Comparison of ENCODE assay signal across 8 mouse cellular contexts in the genomic region with DNA sequence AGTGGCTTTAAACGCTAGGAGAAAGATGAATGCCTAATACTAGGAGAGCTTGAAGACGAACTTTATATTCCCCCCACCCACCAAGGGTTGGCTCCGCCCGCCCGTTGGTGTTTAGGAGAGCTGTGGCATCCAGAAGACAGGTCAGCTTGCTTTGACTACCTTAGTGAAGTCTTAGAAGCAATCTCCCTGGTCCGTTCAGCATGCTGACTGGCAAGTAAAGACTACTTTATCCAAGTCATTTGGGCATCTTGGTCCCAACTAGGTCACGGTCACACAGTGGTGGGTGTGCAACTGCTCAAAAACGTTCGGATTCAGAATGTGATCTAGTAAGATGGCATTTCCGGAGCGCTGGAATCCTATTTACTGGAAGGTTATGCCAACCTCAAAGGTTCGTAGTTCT. TPM values are rescaled to one million over a fixed set of nuclear protein-coding genes. Genes with fewer than 3 reads are reported as not detected.
DNase-seq lines count a peak whose midpoint lies in the region; ATAC-seq and TF ChIP-seq lines count a peak whose summit lies in the region.

Sec24b (minus strand) TSS at position 273 of the 400 bp plus-strand sequence.

- no peaks in the 10 kb centered on the region for H3K9me3 ChIP-seq in E14TG2a.4 (ENCODE audit: low read length)
- H3K9me3 ChIP-seq in embryonic facial prominence, embryonic 13.5 days = no peaks in the 10 kb centered on the region
- H3K9me3 ChIP-seq in heart, embryonic 13.5 days = no peaks in the 10 kb centered on the region
- no peaks in the 10 kb centered on the region for H3K9me3 ChIP-seq in kidney, embryonic 16.5 days (ENCODE audit: low read length)
- no peaks in the 10 kb centered on the region for H3K9me3 ChIP-seq in liver, embryonic 14.5 days (ENCODE audit: control insufficient read depth, low read length)
- no peaks in the 10 kb centered on the region for H3K9me3 ChIP-seq in neural tube, embryonic 13.5 days

- DNase-seq in adrenal gland, adult 2 months = peak; percentile 67
- no peak for DNase-seq in liver, embryonic 14.5 days (ENCODE audit: low read depth in 3 of 3, low spot score in 3 of 3)
- no peak for DNase-seq in c-Kit-positive CD71-positive TER-119-positive erythroid progenitor cells, embryonic 14.5 days (ENCODE audit: low spot score)

- H3K4me3 ChIP-seq in E14TG2a.4 (replicated peaks; ENCODE audit: low read length) = peak within 1 kb of the TSS; percentile 83
- peak within 1 kb of the TSS; percentile 80 for H3K4me3 ChIP-seq in embryonic facial prominence, embryonic 13.5 days
- peak within 1 kb of the TSS; percentile 96 for H3K4me3 ChIP-seq in heart, embryonic 13.5 days
- peak within 1 kb of the TSS; percentile 66 for H3K4me3 ChIP-seq in kidney, embryonic 16.5 days (ENCODE audit: low read length)
- peak within 1 kb of the TSS; percentile 71 to 74 for H3K4me3 ChIP-seq in liver, embryonic 14.5 days (ENCODE audit: insufficient read depth in 1 of 2, low read depth in 2 of 2, low read length in 2 of 2)
- peak within 1 kb of the TSS; percentile 94 for H3K4me3 ChIP-seq in neural tube, embryonic 13.5 days

- WGBS in embryonic facial prominence, embryonic 13.5 days = 11% methylated on average over 12 of the region's 12 CpGs
- 8% methylated on average over 12 of the region's 12 CpGs for WGBS in heart, embryonic 13.5 days
- 8% methylated on average over 12 of the region's 12 CpGs for WGBS in kidney, embryonic 16.5 days
- WGBS in liver, embryonic 14.5 days (ENCODE audit: insufficient replicate concordance) = 18% methylated on average over 12 of the region's 12 CpGs
- 9% methylated on average over 12 of the region's 12 CpGs for WGBS in neural tube, embryonic 13.5 days

- H3K4me1 ChIP-seq in E14TG2a.4 (replicated peaks; ENCODE audit: low read depth, low read length) = peaks cover 60% of the 10 kb centered on the region
- peaks cover 34% of the 10 kb centered on the region for H3K4me1 ChIP-seq in embryonic facial prominence, embryonic 13.5 days
- peaks cover 46% of the 10 kb centered on the region for H3K4me1 ChIP-seq in heart, embryonic 13.5 days
- H3K4me1 ChIP-seq in kidney, embryonic 16.5 days (ENCODE audit: insufficient read depth, low read length) = peaks cover 39% of the 10 kb centered on the region
- H3K4me1 ChIP-seq in liver, embryonic 14.5 days (replicated peaks; ENCODE audit: control insufficient read depth in 2 of 2, insufficient read depth in 2 of 2, low read length in 1 of 2) = peaks cover 5 to 17% of the 10 kb centered on the region in 2 experiments; a peak in 3 of 4 replicates
- peaks cover 38% of the 10 kb centered on the region for H3K4me1 ChIP-seq in neural tube, embryonic 13.5 days (replicated peaks)

- ATAC-seq in embryonic facial prominence, embryonic 13.5 days (ENCODE audit: insufficient number of reproducible peaks, insufficient read depth, low FRiP score, low TSS enrichment, low read depth) = peak; percentile 27; the same call in 1 of the 2 replicates
- ATAC-seq in heart, embryonic 13.5 days (ENCODE audit: extremely low read depth, insufficient number of reproducible peaks, low FRiP score, low TSS enrichment) = no peak
- ATAC-seq in kidney, embryonic 16.5 days (ENCODE audit: low FRiP score, low TSS enrichment) = no peak
- no peak for ATAC-seq in liver, embryonic 14.5 days (ENCODE audit: insufficient read depth)
- ATAC-seq in neural tube, embryonic 13.5 days (ENCODE audit: low read depth) = peak; percentile 41

- H3K4me2 ChIP-seq in embryonic facial prominence, embryonic 13.5 days = peak within 1 kb of the TSS; percentile 77
- H3K4me2 ChIP-seq in heart, embryonic 13.5 days = peak within 1 kb of the TSS; percentile 90
- peak within 1 kb of the TSS; percentile 73 for H3K4me2 ChIP-seq in kidney, embryonic 16.5 days (replicated peaks; ENCODE audit: low read depth, low read length)
- peak within 1 kb of the TSS; percentile 85 for H3K4me2 ChIP-seq in liver, embryonic 14.5 days (ENCODE audit: low read depth)
- peak within 1 kb of the TSS; percentile 60 for H3K4me2 ChIP-seq in neural tube, embryonic 13.5 days

- TF ChIP-seq EP300 in liver, embryonic 14.5 days (IDR thresholded peaks at IDR 0.05; ENCODE audit: low read depth) = no peak

- H3K36me3 ChIP-seq in E14TG2a.4 (ENCODE audit: insufficient read depth, low read length) = no peaks in the 10 kb centered on the region
- 0 out of 2 replicates have a peak, but pooled peaks cover 3% of the 10 kb centered on the region for H3K36me3 ChIP-seq in embryonic facial prominence, embryonic 13.5 days
- H3K36me3 ChIP-seq in heart, embryonic 13.5 days = peaks cover 6% of the 10 kb centered on the region
- no peaks in the 10 kb centered on the region for H3K36me3 ChIP-seq in kidney, embryonic 16.5 days (ENCODE audit: insufficient read depth, low read length)
- no peaks in the 10 kb centered on the region for H3K36me3 ChIP-seq in liver, embryonic 14.5 days (replicated peaks; ENCODE audit: control insufficient read depth, insufficient read depth, low read depth)
- H3K36me3 ChIP-seq in neural tube, embryonic 13.5 days = no peaks in the 10 kb centered on the region

- peak within 1 kb of the TSS; percentile 97 for H3K27ac ChIP-seq in embryonic facial prominence, embryonic 13.5 days
- H3K27ac ChIP-seq in heart, embryonic 13.5 days (replicated peaks) = peak within 1 kb of the TSS; percentile 99
- peak within 1 kb of the TSS; percentile 96 for H3K27ac ChIP-seq in kidney, embryonic 16.5 days (ENCODE audit: low read length)
- H3K27ac ChIP-seq in liver, embryonic 14.5 days = peak within 1 kb of the TSS; percentile 37; the same call in 1 of the 2 replicates
- peak within 1 kb of the TSS; percentile 95 for H3K27ac ChIP-seq in neural tube, embryonic 13.5 days (replicated peaks)

- H3K9ac ChIP-seq in embryonic facial prominence, embryonic 13.5 days = peak within 1 kb of the TSS; percentile 98
- peak within 1 kb of the TSS; percentile 99 for H3K9ac ChIP-seq in heart, embryonic 13.5 days
- peak within 1 kb of the TSS; percentile 95 for H3K9ac ChIP-seq in kidney, embryonic 16.5 days (replicated peaks; ENCODE audit: low read length)
- peak within 1 kb of the TSS; percentile 71 for H3K9ac ChIP-seq in liver, embryonic 14.5 days (replicated peaks)
- peak within 1 kb of the TSS; percentile 99 for H3K9ac ChIP-seq in neural tube, embryonic 13.5 days

- peaks cover 32% of the 10 kb centered on the region for H3K27me3 ChIP-seq in E14TG2a.4 (ENCODE audit: insufficient read depth, low read length)
- H3K27me3 ChIP-seq in embryonic facial prominence, embryonic 13.5 days = peaks cover 5% of the 10 kb centered on the region; the same call in 1 of the 2 replicates
- no peaks in the 10 kb centered on the region for H3K27me3 ChIP-seq in heart, embryonic 13.5 days (replicated peaks)
- H3K27me3 ChIP-seq in kidney, embryonic 16.5 days (ENCODE audit: insufficient read depth, low read length) = no peaks in the 10 kb centered on the region
- no peaks in the 10 kb centered on the region for H3K27me3 ChIP-seq in liver, embryonic 14.5 days (ENCODE audit: control insufficient read depth, insufficient read depth, low read length)
- no peaks in the 10 kb centered on the region for H3K27me3 ChIP-seq in neural tube, embryonic 13.5 days

- TF ChIP-seq CTCF in E14TG2a.4 (conservative IDR thresholded peaks at IDR 0.05; ENCODE audit: low read length) = no peak
- no peak for TF ChIP-seq CTCF in liver, embryonic 14.5 days (IDR thresholded peaks at IDR 0.05; ENCODE audit: low read depth)

RNA-seq across cellular contexts. Expression of gene Sec24b, which starts in this region (rescaled TPM):
- total RNA-seq in adrenal gland, adult 2 months (2021) = 10 to 100 TPM; 50.5 to 74.0 TPM
- 76.3 and 82.5 TPM in 2 replicates for polyA plus RNA-seq in adrenal gland, adult 2 months (2012; rRNA removed)
- 32.8 and 33.6 TPM in 2 replicates for polyA plus RNA-seq in embryonic facial prominence, embryonic 13.5 days (2015; fragmentation: Nextera tagmentation; extraction: Ambion mirVana)
- polyA plus RNA-seq in heart, embryonic 13.5 days (2015; fragmentation: Nextera tagmentation; extraction: Ambion mirVana) = 24.5 and 25.3 TPM in 2 replicates
- 35.3 and 41.1 TPM in 2 replicates for polyA plus RNA-seq in kidney, embryonic 16.5 days (2015; fragmentation: Nextera tagmentation; extraction: Ambion mirVana)
- polyA plus RNA-seq in liver, embryonic 14.5 days (2012; rRNA removed) = 12.8 and 17.1 TPM in 2 replicates
- polyA plus RNA-seq in liver, embryonic 14.5 days (2014; fragmentation: Nextera tagmentation; extraction: Ambion mirVana) = 7.8 and 8.6 TPM in 2 replicates
- polyA plus RNA-seq in neural tube, embryonic 13.5 days (2015; fragmentation: Nextera tagmentation; extraction: Ambion mirVana) = 31.4 and 34.1 TPM in 2 replicates

Comparison
In these comparisons a context has a peak if more than half of its experiments do, and no peak if none do; other contexts are left out.
1. ATAC-seq: peak in embryonic facial prominence, embryonic 13.5 days (single experiment) and neural tube, embryonic 13.5 days (single experiment); none in heart, embryonic 13.5 days (single experiment), kidney, embryonic 16.5 days (single experiment) and liver, embryonic 14.5 days (single experiment).
2. H3K27ac ChIP-seq: peak in every context shown above with its lines; median percentile 99 in heart, embryonic 13.5 days; 97 in embryonic facial prominence, embryonic 13.5 days; 96 in kidney, embryonic 16.5 days; 95 in neural tube, embryonic 13.5 days; 37 in liver, embryonic 14.5 days.
3. Peak in every context shown above with its lines, with median percentiles within 50 percentile points of each other: H3K4me3 ChIP-seq, H3K4me2 ChIP-seq and H3K9ac ChIP-seq.